Mouse (Mus musculus) small intestine, adult 2 months (tissue): Measurements from ENCODE around the gene Gm3417.

Experiments used
- CTCF ChIP-seq: fragments of 200-500 bp; IDR thresholded peaks from 2 replicates; pipeline ENCODE4 v1.5.1; 2012; ENCODE audit warnings: low read depth, mild to moderate bottlenecking, control low read depth, inconsistent platforms, low read length, moderate library complexity, mixed read lengths; ENCODE audit not compliant: insufficient replicate concordance, insufficient read length; ENCODE audit errors: extremely low read depth
- POLR2A ChIP-seq: fragments of 200-500 bp; IDR thresholded peaks from 2 replicates; pipeline ENCODE4 v1.6.1; 2012; ENCODE audit warnings: low read depth, mild to moderate bottlenecking, control low read depth, inconsistent platforms, low read length, moderate library complexity

DNA sequence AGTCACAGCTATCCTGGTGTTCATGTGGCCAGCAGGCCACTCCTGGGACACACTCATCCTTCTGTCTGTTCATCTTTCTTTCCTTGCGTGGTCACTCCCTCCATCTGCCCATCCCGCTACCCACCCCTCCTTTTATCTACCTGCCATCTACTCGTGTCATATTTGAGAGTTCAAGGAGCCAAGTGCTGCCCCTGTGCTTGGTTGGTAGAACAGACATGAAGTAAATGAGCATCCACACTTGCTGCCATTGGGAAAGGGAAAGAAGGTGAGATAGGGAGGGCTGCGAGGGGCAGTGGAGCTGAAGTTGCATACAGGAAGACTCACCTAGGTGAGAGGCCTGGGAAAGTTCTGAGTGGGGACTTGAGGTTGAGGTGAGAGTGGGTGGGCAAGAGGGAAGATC, 64.2 kb downstream of the Gm3417 start:
- TF ChIP-seq POLR2A, result no peak
- no peak for TF ChIP-seq CTCF
